Mouse (Mus musculus) mesoderm, embryonic 11.5 days (tissue): ENCODE measurements around the gene Fuca1.
"Not testable (repeated sequence)": the region's sequence is repeated elsewhere in the genome, so short reads cannot be mapped to it uniquely, and the experiment has no call there.

Experiments
- DNase-seq: peaks from one replicate; pipeline ENCODE4 v3.0.0-alpha.2; 2012; ENCODE audit warnings: low read depth, low spot score

Fuca1 gene

DNA sequence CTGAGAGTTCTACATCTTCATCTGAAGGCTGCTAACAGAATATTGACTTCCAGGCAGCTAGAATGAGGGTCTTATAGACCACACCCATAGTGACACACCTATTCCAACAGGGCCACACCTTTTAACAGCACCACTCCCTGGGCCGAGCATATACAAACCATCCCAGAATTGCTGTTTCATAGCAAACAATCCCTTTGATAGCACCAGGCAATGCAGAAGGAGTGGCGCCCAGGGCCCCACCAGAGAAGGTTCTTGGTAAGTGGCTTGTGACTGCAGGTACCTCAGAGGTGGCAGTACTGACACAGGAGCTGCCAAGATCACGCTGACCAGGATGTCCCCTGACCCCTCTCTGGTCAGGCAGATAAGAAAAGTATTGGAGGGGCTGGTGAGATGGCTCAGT lies 32.6 kb downstream of the Fuca1 start:
- no peak for DNase-seq

DNA sequence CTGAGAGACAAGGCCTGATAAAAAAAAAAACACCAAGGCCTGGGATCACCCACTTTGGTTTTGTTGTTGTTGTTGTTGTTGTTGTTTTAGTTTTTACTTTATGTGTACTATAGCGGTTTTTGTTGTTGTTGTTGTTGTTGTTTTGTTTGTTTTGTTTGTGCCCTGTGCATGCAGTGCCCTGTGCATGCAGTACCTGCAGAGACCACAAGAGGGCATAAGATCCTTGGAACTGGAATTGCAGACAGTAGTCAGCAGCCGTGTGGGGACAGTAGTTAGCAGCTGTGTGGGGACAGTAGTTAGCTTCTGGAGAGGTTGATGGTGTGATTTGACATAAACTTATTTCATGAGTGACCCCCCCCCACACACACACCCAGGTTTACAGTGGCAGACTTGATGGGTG lies 33.7 kb downstream of the Fuca1 start:
- DNase-seq = peak; percentile 80

DNA sequence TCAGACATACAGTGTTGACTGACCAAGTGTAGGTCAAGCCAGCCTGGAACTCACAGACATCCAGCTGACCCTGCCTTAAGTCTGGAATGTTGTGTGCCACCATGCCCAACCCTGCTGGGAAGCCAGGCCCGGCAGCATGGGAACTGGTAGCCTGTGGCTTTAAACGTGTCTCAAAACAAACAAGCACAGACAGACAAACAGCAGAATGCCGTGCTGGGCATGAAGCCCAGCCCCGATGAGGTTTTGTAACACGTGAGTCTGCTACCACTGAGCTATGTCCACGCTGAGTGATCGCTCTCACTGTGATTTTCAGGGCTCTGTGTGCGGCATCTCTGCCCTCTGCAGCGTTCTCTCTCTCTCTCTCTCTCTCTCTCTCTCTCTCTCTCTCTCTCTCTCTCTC lies 35.4 kb downstream of the Fuca1 start:
- no peak for DNase-seq

DNA sequence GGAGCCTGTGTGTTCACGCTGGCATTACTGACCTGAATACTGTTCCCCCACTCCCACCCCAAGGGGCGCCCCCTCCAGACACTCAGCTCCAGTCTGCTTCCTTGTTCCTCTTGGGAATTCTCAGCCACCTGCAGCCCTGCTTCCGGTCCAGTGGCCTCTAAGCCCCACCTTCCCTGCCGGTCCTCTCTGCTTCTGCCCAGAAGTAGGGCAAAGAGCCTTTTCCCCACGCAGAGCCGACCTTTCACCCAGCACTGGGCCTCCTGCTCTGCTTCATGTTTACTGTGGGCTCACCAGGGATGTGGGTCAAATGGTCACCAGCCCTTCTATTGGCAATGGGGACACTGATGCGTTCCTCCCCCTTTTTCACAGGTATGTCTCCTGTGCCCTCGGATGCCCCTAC lies 37.8 kb downstream of the Fuca1 start:
- DNase-seq = no peak

DNA sequence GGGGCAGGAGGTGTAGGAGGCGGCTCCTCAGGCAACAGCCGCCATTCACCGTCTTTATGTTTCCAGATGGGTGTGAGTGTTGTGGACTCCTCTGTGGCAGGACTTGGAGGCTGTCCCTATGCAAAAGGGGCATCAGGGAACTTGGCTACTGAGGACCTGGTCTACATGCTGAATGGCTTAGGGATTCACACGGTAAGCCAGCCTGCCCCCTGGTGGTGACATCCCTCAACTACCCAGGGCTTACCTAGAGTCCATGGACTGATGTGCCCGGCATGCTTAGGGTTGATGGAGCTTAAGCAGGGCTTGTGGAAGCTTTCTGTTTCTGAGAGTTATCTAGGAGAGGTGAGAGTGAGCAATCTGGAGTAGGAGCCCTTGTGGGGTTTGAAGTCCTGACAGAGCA lies 40.2 kb downstream of the Fuca1 start:
- peak; percentile 88 for DNase-seq

DNA sequence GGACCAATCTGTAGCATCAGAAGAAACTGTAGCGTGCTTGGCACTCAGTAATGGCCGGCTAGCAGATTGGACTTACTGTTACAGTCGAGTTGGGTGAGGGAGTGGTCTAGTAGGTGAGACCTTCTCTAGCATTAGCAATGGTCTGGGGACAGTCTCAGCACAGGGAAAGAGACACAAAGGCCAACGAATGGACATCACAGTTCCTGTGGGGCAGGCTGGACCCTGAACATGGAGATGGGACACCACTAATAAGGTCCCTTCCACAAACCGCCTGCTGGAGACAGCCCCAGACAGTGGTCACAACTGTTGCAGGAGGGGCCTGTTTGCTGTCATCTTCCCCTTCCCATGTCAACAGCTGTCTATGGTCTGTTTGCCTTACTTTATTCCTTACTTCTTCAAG lies 41.2 kb downstream of the Fuca1 start:
- DNase-seq = no peak

DNA sequence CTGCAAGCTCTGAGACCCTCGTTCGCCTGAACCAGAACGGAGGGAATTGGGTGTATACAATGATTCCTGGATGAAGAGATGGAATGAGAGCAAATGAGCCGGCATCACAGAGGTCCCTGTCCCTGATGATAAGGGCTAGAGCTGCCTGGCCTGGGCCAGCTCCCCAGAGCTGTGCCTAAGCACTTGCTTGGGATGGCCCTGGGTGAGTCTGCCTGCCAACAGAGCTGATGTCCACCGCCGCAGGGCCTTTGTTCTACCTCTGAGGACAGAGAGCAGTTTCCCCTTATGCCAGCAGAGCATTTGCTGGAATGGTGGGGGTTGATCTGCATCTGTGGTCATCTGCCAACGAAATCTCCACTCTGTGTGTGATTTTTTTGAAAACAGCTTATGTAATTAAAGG lies 41.7 kb downstream of the Fuca1 start:
- DNase-seq = no peak

DNA sequence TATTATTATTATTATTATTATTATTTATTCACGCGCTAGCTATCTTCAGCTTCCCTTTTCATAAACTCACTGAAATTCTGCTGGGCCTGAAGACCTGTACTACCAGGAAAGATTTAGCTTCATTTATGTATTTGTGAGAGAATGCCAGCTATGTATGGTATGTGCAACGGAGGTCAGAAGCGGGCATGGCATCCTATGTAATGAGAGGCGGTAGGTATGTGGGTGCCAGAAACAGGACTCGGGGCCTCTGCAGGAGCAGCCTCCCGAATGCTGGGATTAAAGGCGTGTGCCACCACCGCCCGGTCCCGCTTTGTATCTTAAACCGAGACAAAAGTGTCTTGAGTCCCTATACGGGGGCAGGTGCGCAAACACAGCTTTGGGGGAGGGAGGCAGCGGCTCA lies 42.4 kb downstream of the Fuca1 start:
- peak; percentile 41 for DNase-seq

DNA sequence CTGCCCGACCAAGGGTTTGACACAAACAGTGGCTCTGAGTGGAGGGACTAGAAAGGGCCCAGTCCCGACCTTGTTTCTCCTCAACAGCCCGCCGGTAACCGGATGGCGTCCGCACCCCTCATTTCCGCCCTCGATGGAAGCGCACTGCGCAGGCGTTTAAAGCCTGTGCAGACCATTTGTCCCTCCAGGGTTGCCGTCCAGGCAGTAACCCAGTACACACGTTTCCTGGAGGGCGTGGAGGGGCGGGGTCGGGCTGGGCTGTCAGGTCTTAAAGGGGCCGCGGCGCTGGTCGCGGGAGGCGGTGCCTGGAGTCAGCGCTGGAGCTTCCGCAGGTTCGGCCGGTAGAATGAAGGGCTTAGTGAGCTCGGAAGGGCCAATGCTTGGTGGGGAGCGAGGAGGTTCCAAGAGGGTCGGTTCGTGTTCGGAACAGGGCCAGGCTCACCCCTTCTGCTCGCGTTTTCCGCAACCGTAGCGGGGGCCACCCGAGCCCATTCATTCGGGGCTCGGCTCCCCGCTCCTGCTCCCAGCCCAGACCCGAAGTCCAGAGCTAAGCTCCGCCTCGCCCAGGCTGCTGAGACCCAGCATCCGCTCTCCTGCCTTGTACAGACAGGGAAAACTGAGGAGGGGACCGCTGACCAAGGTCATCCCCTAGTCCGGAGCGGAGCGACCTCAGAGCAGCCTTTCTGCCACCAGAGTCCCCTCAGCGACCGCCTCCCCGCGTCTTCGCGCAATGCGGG lies 43.1 kb downstream of the Fuca1 start, which contains the start of gene Gale:
Gene Gale, plus strand, starts transcription at position 271 of the 737 bp plus-strand sequence.
- peak; percentile 99 for DNase-seq

DNA sequence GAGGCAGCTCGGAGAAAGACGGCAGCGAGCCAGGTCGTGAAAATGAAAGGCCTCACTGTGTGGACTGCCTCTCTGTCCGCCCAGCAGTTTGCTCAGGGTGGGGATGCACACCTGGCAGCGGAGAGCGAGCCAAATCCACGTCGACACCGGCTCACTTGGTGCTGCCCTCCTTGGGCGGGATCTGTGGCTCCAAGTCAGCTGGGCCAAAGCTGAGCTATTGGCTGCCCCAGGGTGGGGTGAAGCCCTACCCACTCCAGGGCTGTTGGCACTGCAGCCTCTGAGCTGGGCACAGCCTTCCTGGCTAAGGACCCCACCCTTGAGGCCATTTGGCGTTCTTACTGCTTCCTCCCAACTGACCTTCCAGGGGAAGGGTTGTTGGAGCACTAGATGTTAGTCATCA lies 43.9 kb downstream of the Fuca1 start:
- no peak for DNase-seq

DNA sequence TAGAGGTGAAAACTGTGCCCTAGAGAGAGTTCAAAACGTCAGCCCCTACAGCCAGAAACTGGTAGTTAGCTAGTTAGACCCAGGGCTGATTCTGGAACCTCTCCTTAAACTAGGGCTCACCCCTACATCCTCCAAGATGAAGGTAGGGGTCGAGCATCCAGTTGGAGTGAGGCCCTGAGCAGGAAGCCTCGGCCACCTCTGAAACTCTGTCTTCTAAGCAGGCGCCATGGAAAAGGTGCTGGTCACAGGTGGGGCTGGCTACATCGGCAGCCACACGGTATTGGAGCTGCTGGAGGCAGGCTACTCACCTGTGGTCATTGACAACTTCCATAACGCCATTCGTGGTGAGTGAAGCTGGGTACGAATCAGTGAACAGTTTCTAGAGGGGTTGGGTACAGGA lies 44.6 kb downstream of the Fuca1 start:
- no peak for DNase-seq

DNA sequence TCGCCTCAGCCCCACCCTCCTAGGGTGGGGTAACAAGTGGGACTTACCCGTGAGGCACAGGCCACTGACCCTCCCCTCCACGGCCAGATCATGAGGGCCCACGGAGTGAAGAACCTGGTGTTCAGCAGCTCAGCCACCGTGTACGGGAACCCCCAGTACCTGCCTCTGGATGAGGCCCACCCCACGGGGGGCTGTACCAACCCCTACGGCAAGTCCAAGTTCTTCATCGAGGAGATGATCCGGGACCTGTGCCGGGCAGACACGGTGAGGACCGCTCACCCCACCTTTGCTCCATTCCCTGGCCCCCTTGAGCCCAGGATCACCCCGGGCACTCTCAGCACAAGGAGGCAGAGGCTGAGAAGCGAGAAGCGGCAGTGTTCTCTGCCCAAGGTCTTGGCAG lies 45.7 kb downstream of the Fuca1 start:
- DNase-seq = no peak

DNA sequence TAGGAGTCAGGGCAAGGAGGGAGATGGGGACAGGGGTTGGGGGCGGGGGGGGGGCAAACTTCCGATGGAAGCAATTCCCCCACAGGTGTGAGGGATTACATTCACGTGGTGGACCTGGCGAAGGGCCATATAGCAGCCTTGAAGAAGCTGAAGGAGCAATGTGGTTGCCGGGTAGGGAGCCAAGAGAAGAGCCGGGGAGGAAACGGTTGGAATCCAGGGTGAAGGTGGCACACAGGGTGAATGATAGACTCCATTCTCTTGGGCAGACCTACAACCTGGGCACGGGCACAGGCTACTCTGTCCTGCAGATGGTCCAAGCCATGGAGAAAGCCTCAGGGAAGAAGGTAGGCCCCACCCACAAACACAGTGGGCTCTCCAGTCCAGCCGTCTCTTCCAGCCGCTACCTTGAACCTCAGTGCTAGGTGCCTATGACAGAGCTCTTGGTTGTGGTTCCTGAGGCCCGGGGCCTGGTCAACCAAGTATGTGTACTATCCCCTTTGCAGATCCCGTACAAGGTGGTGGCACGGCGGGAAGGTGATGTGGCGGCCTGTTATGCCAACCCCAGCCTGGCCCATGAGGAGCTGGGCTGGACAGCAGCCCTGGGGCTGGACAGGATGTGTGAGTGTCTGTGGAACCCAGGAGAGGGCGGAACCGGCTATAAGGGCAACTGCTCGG lies 46.7 kb downstream of the Fuca1 start:
- no peak for DNase-seq

DNA sequence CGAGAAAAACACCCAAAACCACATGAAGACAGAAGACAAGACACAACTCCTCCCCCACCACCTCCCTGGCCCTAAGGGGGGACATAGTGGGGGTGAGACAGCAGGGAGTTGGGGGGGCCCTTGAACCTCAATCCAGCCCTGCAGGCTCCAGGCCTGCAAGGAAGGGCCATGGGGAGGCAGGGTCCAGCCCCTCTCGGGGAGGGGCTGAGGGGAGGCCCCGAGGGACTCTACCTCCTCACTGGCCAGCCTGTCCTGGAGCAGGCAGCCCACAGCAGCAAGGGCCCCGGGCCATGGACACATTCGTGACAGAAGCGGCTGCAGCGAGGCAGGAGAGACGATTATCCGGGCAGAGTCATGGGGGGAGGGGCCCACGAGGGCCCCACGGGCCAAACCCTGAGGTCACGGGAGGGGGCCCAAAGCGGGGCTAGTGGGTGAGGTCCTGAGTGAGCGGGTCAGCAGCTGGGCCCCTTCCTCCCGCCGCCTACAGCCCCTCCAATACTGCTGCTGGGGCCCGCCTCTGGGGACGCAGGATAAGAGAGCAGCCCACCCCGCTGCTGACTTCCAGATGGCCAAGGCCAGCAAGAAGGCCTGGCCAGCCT lies 47.8 kb downstream of the Fuca1 start:
- DNase-seq = no peak

DNA sequence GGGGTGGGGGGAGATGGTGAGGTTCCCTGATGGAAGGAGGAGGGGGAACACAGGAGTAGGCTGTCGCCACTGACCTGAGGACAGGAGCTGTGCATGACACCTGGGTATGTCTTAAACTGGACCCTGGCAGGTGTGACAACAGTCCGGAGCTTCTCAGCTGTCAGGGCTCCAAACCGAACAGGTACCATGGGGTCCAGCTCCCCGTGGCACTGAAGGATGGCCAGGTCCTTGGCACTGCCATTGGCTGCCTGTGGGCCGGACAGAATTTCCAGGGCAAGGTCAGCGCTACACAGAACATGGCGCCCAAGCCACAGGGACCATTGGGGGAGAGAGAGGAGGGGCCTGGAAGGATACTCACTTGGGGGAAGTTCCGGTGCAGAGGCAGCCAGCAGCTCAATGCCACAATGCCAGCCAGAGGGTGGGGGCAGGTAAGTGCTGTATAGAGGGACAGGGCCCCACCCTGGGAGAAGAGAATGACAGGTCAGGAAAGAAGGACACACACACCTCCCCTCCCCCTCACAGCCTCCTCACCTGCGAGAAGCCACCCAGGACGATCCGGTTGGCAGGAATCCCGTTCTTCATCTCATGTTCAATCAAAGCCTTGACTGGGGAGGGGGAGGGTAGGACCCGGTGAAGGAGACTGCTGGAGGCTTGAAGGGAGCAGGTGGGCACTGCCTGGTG lies 48.7 kb downstream of the Fuca1 start:
- no peak for DNase-seq

DNA sequence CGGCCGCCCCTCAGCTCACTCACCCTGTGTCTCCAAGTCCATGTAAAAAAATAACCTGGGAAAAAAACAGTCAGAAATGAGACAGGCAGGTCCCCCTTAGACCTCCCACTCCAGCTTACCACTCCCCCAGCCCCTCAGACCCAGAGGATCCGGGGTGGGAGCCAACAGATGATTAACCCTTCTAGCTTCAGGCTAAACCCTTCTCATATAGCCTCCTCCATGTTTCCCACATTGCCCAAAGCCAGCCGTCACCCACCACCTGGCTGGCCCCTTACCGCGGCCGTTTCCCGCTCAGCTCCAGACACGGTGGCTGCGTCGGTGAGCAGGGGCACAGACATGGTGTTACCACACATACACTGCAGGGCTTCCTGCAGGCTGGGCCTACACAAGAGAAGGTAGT lies 50.0 kb downstream of the Fuca1 start:
- no peak for DNase-seq

DNA sequence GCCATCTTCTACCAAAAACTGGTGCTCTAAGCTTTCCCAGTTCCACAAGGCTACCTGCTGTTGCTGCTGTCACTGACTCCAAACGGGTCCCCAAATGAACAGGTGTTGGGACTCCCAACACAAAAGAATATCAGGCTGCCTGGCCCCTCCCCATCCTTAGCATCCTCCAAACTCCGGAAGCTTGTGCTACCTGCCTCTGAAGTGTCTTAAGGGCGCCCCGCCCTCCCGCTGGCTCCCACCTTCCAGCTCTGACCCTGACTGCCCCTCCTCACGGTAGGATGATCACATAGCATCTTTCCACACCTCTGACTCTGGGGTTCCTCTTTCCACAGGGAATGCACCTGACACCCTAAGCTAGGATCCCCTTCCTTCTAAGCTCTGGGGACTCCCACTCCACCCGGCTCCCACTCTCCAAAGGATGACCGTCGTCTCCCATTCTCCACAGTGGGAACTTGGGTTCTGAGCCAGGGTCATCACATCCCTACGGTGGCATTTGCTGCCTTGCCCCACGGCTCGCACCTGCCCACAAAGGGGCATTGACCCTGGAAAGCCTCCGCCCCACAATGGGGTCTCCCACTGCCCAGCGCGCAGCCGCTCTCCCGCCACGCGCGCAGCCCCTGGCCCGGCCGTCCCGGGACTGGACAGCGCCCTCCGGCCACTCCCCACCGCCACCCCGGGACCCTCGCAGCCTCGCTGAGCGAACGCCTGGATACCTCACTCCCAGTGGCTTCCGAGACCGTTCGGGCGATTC lies 51.4 kb downstream of the Fuca1 start:
- no peak for DNase-seq

DNA sequence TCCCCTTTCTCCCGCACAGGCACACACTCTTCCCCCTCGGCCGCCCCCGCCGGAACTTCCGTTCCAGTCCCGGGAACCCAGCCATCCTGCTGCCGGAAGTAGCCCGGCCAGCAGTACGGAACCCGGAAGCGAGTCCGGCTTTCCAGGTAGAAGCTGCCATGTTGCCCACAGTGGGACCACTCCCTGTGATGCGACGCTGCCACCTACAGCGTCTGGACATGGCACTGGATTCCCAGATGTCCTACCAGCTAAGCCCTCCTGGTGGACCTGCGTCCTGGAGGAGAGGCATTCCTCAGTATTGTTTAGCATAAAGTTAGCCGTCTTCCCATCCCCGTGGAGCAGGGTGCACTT lies 52.0 kb downstream of the Fuca1 start, which contains the start of gene Lypla2:
Gene Lypla2, minus strand, starts transcription at position 71 of the 351 bp plus-strand sequence.
- DNase-seq = peak; percentile 74

DNA sequence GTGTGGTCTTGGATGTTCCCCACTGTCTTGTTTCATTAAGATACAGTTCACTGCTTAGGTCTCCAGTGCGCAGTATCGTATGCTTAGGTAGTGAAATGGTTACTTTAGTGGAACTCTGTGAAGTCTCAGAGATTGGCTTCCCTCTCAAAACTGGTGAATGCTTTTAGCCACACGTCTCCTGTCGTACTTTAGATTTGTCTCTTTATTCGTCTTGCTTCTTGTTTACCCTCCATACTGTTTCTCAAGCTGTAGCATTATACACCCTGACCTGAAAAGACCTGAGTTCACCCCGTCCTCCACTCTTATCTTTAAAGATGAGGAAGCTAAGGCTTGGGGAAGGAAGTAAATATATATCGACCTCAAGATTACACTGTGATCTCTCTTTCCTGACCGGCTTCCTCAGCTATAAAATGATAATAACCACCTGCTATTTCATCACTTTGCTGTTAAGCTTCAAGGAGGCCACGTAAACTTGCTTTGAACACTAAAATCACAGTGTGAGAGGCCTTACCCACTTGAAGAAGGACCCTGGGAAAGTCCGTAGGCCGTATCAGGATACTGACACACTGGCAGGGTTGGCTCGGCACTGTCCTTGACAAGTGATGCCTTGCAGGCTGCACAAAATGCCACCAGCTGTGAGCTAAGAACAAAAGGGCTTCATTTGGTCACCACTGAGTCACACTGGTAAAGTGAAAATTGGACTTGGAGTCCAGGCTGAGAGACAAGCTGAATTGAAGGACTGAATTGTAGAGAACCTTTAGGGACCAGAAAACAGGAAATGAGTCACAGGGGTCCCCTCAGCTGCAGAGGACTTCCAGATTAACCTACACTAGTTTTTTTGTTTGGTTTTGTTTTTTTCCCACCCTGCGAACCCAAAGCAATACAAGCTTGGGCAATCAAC lies 52.6 kb downstream of the Fuca1 start:
- no peak for DNase-seq

DNA sequence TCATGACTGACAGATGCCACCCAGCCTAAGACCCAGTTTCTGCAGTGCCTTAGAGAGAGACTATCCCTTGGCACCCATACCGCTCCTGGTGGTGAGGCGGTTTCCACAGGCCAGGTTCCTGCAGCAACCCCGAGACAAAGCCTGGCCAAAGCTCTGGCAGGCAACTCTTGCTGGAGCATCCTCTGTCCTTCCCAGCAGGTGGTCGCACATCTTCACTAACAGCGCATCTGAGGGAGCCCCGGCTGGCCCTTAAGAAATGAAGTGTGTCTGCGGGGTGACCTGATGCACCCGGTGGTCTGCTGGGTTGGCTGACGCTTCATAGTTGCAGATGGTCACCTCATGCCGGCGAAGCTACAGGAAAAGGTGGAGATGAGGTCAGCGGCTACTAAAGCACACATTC lies 55.6 kb downstream of the Fuca1 start:
- DNase-seq = no peak

DNA sequence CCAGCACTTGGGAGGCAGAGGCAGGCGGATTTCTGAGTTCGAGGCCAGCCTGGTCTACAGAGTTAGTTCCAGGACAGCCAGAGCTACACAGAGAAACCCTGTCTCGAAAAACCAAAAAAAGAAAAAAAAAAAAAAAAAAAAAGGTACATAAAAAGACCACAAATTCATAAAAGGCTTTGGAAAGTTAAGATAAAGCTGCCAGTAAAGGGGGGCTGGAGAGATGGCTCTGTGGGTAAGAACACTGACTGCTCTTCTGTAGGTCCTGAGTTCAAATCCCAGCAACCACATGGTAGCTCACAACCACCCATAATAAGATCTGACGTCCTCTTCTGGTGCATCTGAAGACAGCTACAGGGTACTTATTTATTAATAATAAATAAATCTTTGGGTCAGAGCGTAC lies 59.7 kb downstream of the Fuca1 start:
- not testable (repeated sequence) for DNase-seq
